ENCODE assay signal across 15 mouse cellular contexts in the genomic region with DNA sequence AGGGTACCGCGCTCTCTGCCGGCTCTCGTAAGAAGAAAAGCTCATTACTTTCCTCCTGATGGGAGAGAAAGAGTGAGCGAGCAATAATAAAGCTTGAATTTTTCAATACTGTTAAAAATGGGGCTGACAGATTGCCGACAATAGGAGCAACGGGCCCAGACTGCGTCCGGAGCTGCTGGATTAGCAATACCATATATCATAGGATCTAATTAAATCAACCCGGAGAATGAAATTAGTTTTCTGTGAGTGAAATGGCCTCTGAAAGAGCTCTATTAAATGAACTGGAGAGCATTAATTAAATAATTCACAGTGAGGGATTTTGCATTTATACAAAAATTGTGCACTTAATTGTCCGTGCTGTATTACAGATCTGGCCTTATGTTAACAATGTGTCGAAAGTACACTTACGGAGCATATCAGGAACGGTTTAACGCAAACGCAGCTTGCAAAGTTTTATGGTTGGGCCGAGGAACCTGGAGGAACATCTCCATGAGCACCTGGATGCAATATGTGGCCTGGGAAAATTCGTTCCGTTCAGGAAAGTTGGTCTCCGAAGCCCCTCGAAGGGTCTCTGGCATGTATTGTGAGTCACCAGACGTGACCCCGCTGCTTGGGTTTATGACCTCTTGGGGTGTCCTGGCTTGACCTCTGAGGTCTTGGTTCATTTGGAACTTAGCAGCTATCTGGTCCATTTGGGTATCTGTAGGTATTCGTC.
DNase-seq lines count a peak whose midpoint lies in the region; ATAC-seq lines count a peak whose summit lies in the region.
"Had no signal": no experiment of that assay in that cellular context is flagged by ENCODE, and none has a peak within 500 bp of the region (broad histone marks: within the 10 kb centered on the region; RNA-seq: fewer than 3 reads in every experiment).

No protein-coding gene starts in this region.

- peak overlapping the region; percentile 19; the same call in 1 of the 2 replicates for H3K4me2 ChIP-seq in hindbrain, embryonic 15.5 days
- peak overlapping the region; percentile 7; the same call in 1 of the 2 replicates for H3K4me2 ChIP-seq in midbrain, embryonic 16.5 days (ENCODE audit: low read length)
- H3K4me2 ChIP-seq: embryonic facial prominence, embryonic 12.5 days; liver, embryonic 15.5 days; stomach, embryonic 15.5 days had no signal

- H3K36me3 ChIP-seq in hindbrain, embryonic 15.5 days = no peaks in the 10 kb centered on the region
- H3K36me3 ChIP-seq in midbrain, embryonic 16.5 days (ENCODE audit: control insufficient read depth, insufficient read depth, low read length) = no peaks in the 10 kb centered on the region
- H3K36me3 ChIP-seq: embryonic facial prominence, embryonic 12.5 days; liver, embryonic 15.5 days; stomach, embryonic 15.5 days had no signal

- peaks cover 40% of the 10 kb centered on the region for H3K4me1 ChIP-seq in hindbrain, embryonic 15.5 days (replicated peaks)
- H3K4me1 ChIP-seq in midbrain, embryonic 16.5 days (ENCODE audit: control insufficient read depth, insufficient read depth, low read length) = peaks cover 34% of the 10 kb centered on the region
- H3K4me1 ChIP-seq: liver, embryonic 15.5 days; stomach, embryonic 15.5 days had no signal

- H3K4me3 ChIP-seq in hindbrain, embryonic 15.5 days = no peak overlapping the region
- H3K4me3 ChIP-seq in midbrain, embryonic 16.5 days (ENCODE audit: low read depth, low read length) = no peak overlapping the region
- H3K4me3 ChIP-seq: embryonic facial prominence, embryonic 12.5 days; heart, adult 2 months; liver, embryonic 15.5 days; stomach, embryonic 15.5 days had no signal

- peak; percentile 50; the same call in 1 of the 2 replicates for ATAC-seq in hindbrain, embryonic 15.5 days (ENCODE audit: low FRiP score, low read depth)
- ATAC-seq in midbrain, embryonic 16.5 days = no peak; the same call in 1 of the 2 replicates
- no peak for ATAC-seq in inflammation-experienced regulatory T-cells, adult 6 months

- no peaks in the 10 kb centered on the region for H3K9me3 ChIP-seq in hindbrain, embryonic 15.5 days
- no peaks in the 10 kb centered on the region for H3K9me3 ChIP-seq in midbrain, embryonic 16.5 days (replicated peaks; ENCODE audit: control insufficient read depth, low read length, poor library complexity, severe bottlenecking)
- H3K9me3 ChIP-seq: embryonic facial prominence, embryonic 12.5 days; liver, embryonic 15.5 days; stomach, embryonic 15.5 days had no signal

- H3K27me3 ChIP-seq in hindbrain, embryonic 15.5 days = peaks cover 8% of the 10 kb centered on the region; the same call in 1 of the 2 replicates
- H3K27me3 ChIP-seq in midbrain, embryonic 16.5 days (ENCODE audit: control insufficient read depth, insufficient read depth, low read depth, low read length) = peaks cover 7% of the 10 kb centered on the region
- H3K27me3 ChIP-seq: liver, embryonic 15.5 days had no signal

- peak overlapping the region; percentile 47; the same call in 1 of the 2 replicates for H3K27ac ChIP-seq in hindbrain, embryonic 15.5 days (replicated peaks)
- H3K27ac ChIP-seq in midbrain, embryonic 16.5 days (ENCODE audit: low read length) = peak overlapping the region; percentile 24; the same call in 1 of the 2 replicates
- H3K27ac ChIP-seq: embryonic facial prominence, embryonic 12.5 days; heart, adult 2 months; liver, embryonic 15.5 days; stomach, embryonic 15.5 days had no signal

- 40% methylated on average over 24 of the region's 24 CpGs for WGBS in hindbrain, embryonic 15.5 days
- 50% methylated on average over 24 of the region's 24 CpGs for WGBS in midbrain, embryonic 16.5 days

- no peak overlapping the region for H3K9ac ChIP-seq in hindbrain, embryonic 15.5 days
- no peak overlapping the region for H3K9ac ChIP-seq in midbrain, embryonic 16.5 days (ENCODE audit: low read depth, low read length)
- H3K9ac ChIP-seq: embryonic facial prominence, embryonic 12.5 days; liver, embryonic 15.5 days; stomach, embryonic 15.5 days had no signal

- peak; percentile 14 for DNase-seq in brain, adult 2 months (ENCODE audit: low read depth, low spot score)
- peak; percentile 14 for DNase-seq in embryo, embryonic 9.5 days (ENCODE audit: extremely low spot score)
- no peak for DNase-seq in left cerebral cortex, adult 9 months (ENCODE audit: low spot score in 2 of 2)
- DNase-seq in cerebellum, postnatal 4 days (ENCODE audit: low spot score in 2 of 2) = no peak
- DNase-seq: cerebellum, adult 18-20 months; heart, adult 2 months; layer of hippocampus, postnatal 36 days; lung, postnatal 4 days; thymus, postnatal 4 days had no signal

Comparison
In these comparisons a context has a peak if more than half of its experiments do, and no peak if none do; other contexts are left out.
1. DNase-seq: peak in brain, adult 2 months (single experiment) and embryo, embryonic 9.5 days (single experiment); none in left cerebral cortex, adult 9 months (0 of 2) and cerebellum, postnatal 4 days (0 of 2).